Mouse (Mus musculus) frontal cortex, adult (tissue): ENCODE data around the gene Ager.

ENCODE experiments used
- ATAC-seq: cut with Nextera tagmentation; 2 replicates; pipeline ENCODE4 v1.9.2; 2017; ENCODE audit warnings: mild to moderate bottlenecking, moderate library complexity, mixed read lengths; ENCODE audit not compliant: low TSS enrichment

Gene Ager

GRCm38 (mm10) chr17:34604511-34605237 is 7.0 kb downstream of the Ager start:
- no peak for ATAC-seq

GRCm38 (mm10) chr17:34605609-34606008 is 7.9 kb downstream of the Ager start:
- ATAC-seq: peak; percentile 60

- no peak for ATAC-seq
These were observed 8.8 kb downstream of the Ager start for GRCm38 (mm10) chr17:34606186-34607039.

- no peak for ATAC-seq
These were observed 10.3 kb downstream of the Ager start for GRCm38 (mm10) chr17:34607997-34608396.

- ATAC-seq: no peak
These were observed 13.4 kb downstream of the Ager start for GRCm38 (mm10) chr17:34611050-34611449.

GRCm38 (mm10) chr17:34613054-34613645 is 15.5 kb downstream of the Ager start:
- no peak for ATAC-seq

GRCm38 (mm10) chr17:34613830-34614229 is 16.2 kb downstream of the Ager start:
- 0 out of 2 replicates have a peak, but pooled peaks have one; percentile 11 for ATAC-seq

GRCm38 (mm10) chr17:34615871-34616270 is 18.2 kb downstream of the Ager start, which contains the start of gene Egfl8:
Egfl8 (minus strand) TSS chr17:34615971.
- no peak for ATAC-seq

GRCm38 (mm10) chr17:34618999-34619398 is 21.3 kb downstream of the Ager start:
- ATAC-seq: peak; percentile 33; the same call in 1 of the 2 replicates

- ATAC-seq: no peak
These were observed 23.3 kb downstream of the Ager start for GRCm38 (mm10) chr17:34621006-34621405.

GRCm38 (mm10) chr17:34623161-34623560 is 25.5 kb downstream of the Ager start:
- no peak for ATAC-seq

GRCm38 (mm10) chr17:34624981-34625380 is 27.3 kb downstream of the Ager start:
- no peak for ATAC-seq

- ATAC-seq: no peak
These were observed 28.6 kb downstream of the Ager start for GRCm38 (mm10) chr17:34626062-34626772.

- ATAC-seq: peak; percentile 14; the same call in 1 of the 2 replicates
These were observed 29.1 kb downstream of the Ager start for GRCm38 (mm10) chr17:34626773-34627092.

- ATAC-seq: peak; percentile 38
These were observed 29.7 kb downstream of the Ager start for GRCm38 (mm10) chr17:34627093-34627942.

- no peak for ATAC-seq
These were observed 30.4 kb downstream of the Ager start, which contains the start of gene Ppt2 for GRCm38 (mm10) chr17:34627943-34628643. Ppt2 (minus strand) TSS chr17:34628510.

- no peak for ATAC-seq
These were observed 30.9 kb downstream of the Ager start for GRCm38 (mm10) chr17:34628644-34628967.

- peak; percentile 29 for ATAC-seq
These were observed 31.6 kb downstream of the Ager start, which contains the start of gene Prrt1 for GRCm38 (mm10) chr17:34629221-34629751. Prrt1 (plus strand) TSS chr17:34629533.

- no peak for ATAC-seq
These were observed 32.3 kb downstream of the Ager start for GRCm38 (mm10) chr17:34629796-34630603.
